Mouse (Mus musculus) heart, postnatal 4 days (tissue): Measurements from ENCODE around the gene Krtap4-1. TPM values are rescaled to one million over a fixed set of nuclear protein-coding genes. Genes with fewer than 3 reads are reported as not detected.

Experiments used
- DNase-seq: peaks from one replicate; pipeline ENCODE4 v3.0.0; 2021
- total RNA-seq, 2 experiments: library from RNA; stranded (reverse); gene quantifications; 2 replicates each; pipeline ENCODE4 v1.2.3; 2021

The Krtap4-1 gene
- total RNA-seq, 2 experiments from 2014 or later, result not detected

- DNase-seq, result no peak
These were observed 44.8 kb downstream of the Krtap4-1 start, which contains the start of gene Krtap1-4 for GRCm38 (mm10) chr11:99583245-99583704. TSS of gene Krtap1-4 (minus strand) at chr11:99583654.

DNA sequence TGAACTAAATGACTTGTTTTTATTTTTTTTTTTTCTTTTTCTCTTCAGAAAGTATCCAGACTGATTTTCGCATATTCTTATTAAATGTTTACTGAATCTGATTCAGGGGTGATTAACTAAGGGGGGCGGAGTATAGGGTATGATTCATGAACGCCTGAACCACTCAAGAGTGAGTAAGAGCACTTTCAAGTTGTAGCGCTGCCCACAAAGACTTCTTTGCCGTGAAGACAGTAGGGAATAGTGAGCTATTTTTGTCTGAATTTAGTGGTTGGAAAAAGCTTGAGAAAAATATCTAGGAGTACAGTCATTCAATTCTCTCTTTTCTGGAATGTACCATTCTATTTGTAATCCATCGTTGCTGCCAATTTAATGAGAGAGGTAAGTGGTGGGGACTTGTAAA lies 46.5 kb downstream of the Krtap4-1 start:
- no peak for DNase-seq

- DNase-seq, result no peak
These were observed 47.0 kb downstream of the Krtap4-1 start for GRCm38 (mm10) chr11:99581051-99581450.

DNA sequence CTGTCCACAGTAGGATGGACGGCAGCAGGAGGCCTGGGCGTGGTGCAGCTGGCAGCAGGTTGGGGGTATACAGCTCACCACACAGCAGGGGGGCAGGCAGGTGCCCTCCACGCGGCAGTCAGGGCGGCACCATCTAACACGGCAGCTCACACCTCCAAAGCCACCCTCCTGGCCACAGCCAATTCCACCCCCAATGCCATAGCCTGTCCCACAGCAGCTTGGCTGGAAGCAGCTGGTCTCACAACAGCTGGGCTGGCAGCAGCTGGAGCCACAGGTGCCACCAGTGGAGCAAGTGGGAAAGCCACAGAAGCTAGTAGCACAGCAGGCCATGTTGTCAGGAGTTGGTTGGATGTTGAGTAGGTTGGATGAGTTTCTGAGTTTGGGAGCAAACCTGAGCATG lies 47.4 kb downstream of the Krtap4-1 start, which contains the start of gene Krtap1-5:
Gene Krtap1-5, minus strand, starts transcription at position 381 of the 400 bp plus-strand sequence.
- no peak for DNase-seq

Other genes with a start within 250 kb of the Krtap4-1 start
- 1 to 10 TPM; 8.6 to 9.5 TPM for gene Krt10, start 238.9 kb downstream of the Krtap4-1 start, total RNA-seq
- not detected for gene Krt12, start 206.0 kb downstream of the Krtap4-1 start, total RNA-seq
- under 1 TPM; 0.21 to 0.79 TPM for gene Krt20, start 190.1 kb downstream of the Krtap4-1 start, total RNA-seq
- gene Krt23, start 135.1 kb downstream of the Krtap4-1 start, total RNA-seq, result not detected
- gene Krt39, start 106.9 kb downstream of the Krtap4-1 start, total RNA-seq, result not detected
- gene Krt40, start 85.1 kb downstream of the Krtap4-1 start, total RNA-seq, result not detected
- gene Krtap3-3, start 77.4 kb downstream of the Krtap4-1 start, total RNA-seq, result not detected
- not detected for gene Krtap3-2, start 71.4 kb downstream of the Krtap4-1 start, total RNA-seq
- not detected for gene Gm11939, start 68.8 kb downstream of the Krtap4-1 start, total RNA-seq
- not detected for gene Krtap3-1, start 61.6 kb downstream of the Krtap4-1 start, total RNA-seq
- gene Krtap1-5, start 47.2 kb downstream of the Krtap4-1 start, total RNA-seq, result not detected
- not detected for gene Krtap1-4, start 44.6 kb downstream of the Krtap4-1 start, total RNA-seq
- gene Krtap1-3, start 36.9 kb downstream of the Krtap4-1 start, total RNA-seq, result not detected
- gene Krtap9-3, start 30.1 kb downstream of the Krtap4-1 start, total RNA-seq, result not detected
- gene Gm11938, start 24.9 kb downstream of the Krtap4-1 start, total RNA-seq, result not detected
- not detected for gene Gm11937, start 18.0 kb downstream of the Krtap4-1 start, total RNA-seq
- not detected for gene Krtap2-4, start 13.4 kb downstream of the Krtap4-1 start, total RNA-seq
- gene Gm11562, start 7.8 kb downstream of the Krtap4-1 start, total RNA-seq, result not detected
- not detected for gene Krtap4-2, start 6.8 kb upstream of the Krtap4-1 start, total RNA-seq
- not detected for gene Krtap4-7, start 15.9 kb upstream of the Krtap4-1 start, total RNA-seq
- gene Gm11555, start 22.0 kb upstream of the Krtap4-1 start, total RNA-seq, result not detected
- gene Gm11563, start 30.7 kb upstream of the Krtap4-1 start, total RNA-seq, result not detected
- gene Krtap4-6, start 37.7 kb upstream of the Krtap4-1 start, total RNA-seq, result not detected
- not detected for gene Gm14190, start 62.5 kb upstream of the Krtap4-1 start, total RNA-seq
- not detected for gene Gm14180, start 106.1 kb upstream of the Krtap4-1 start, total RNA-seq
- not detected for gene Gm11595, start 144.7 kb upstream of the Krtap4-1 start, total RNA-seq
- gene Krtap4-8, start 152.5 kb upstream of the Krtap4-1 start, total RNA-seq, result not detected
- gene Krtap4-9, start 157.0 kb upstream of the Krtap4-1 start, total RNA-seq, result not detected
- gene Gm11596, start 165.2 kb upstream of the Krtap4-1 start, total RNA-seq, result not detected
- not detected for gene Gm11569, start 170.7 kb upstream of the Krtap4-1 start, total RNA-seq
- not detected for gene Gm11554, start 176.2 kb upstream of the Krtap4-1 start, total RNA-seq
- not detected for gene Krtap4-13, start 181.7 kb upstream of the Krtap4-1 start, total RNA-seq
- not detected for gene Gm11564, start 187.4 kb upstream of the Krtap4-1 start, total RNA-seq
- gene 2300003K06Rik, start 209.8 kb upstream of the Krtap4-1 start, total RNA-seq, result not detected
- gene Krtap4-16, start 223.4 kb upstream of the Krtap4-1 start, total RNA-seq, result not detected
- not detected for gene Gm11568, start 229.7 kb upstream of the Krtap4-1 start, total RNA-seq
- gene Gm11559, start 236.2 kb upstream of the Krtap4-1 start, total RNA-seq, result not detected
- gene Krtap9-1, start 245.2 kb upstream of the Krtap4-1 start, total RNA-seq, result not detected